Mouse (Mus musculus) stomach, embryonic 16.5 days (tissue): ENCODE data around the gene Rragc. TPM values are rescaled to one million over a fixed set of nuclear protein-coding genes. Genes with fewer than 3 reads are reported as not detected.
A peak's percentile ranks its signal among the peaks of the same experiment; 100 is the strongest.

Experiments
- ATAC-seq: fragments of 200-750 bp; cut with Nextera tagmentation; 2 replicates; pipeline ENCODE4 v1.8.0; 2017; ENCODE audit warnings: moderate number of reproducible peaks, moderate TSS enrichment; ENCODE audit not compliant: insufficient read depth, low FRiP score
- H3K27ac ChIP-seq: fragments of 300-500 bp; sonication (generic); 2 replicates; pipeline ENCODE4 v1.5.1; 2014; ENCODE audit warnings: low read length
- H3K27me3 ChIP-seq: fragments of 300-500 bp; sonication (generic); 2 replicates; pipeline ENCODE4 v1.6.1; 2014; ENCODE audit warnings: low read length, control low read depth, mixed read lengths; ENCODE audit not compliant: control insufficient read depth, insufficient read depth
- H3K36me3 ChIP-seq: fragments of 300-500 bp; sonication (generic); 2 replicates; pipeline ENCODE4 v1.6.1; 2014; ENCODE audit warnings: low read length; ENCODE audit not compliant: control insufficient read depth, insufficient read depth
- H3K4me1 ChIP-seq: fragments of 300-500 bp; sonication (generic); 2 replicates; pipeline ENCODE4 v1.6.1; 2014; ENCODE audit warnings: low read length, control low read depth, mixed read lengths; ENCODE audit not compliant: control insufficient read depth, insufficient read depth
- H3K4me2 ChIP-seq: fragments of 300-500 bp; sonication (generic); 2 replicates; pipeline ENCODE4 v1.6.1; 2014; ENCODE audit warnings: low read depth, low read length, mixed read lengths
- H3K4me3 ChIP-seq: fragments of 300-500 bp; sonication (generic); replicated peaks from 2 replicates; pipeline ENCODE4 v1.5.1; 2014; ENCODE audit warnings: mild to moderate bottlenecking, low read length
- H3K9ac ChIP-seq: fragments of 300-500 bp; sonication (generic); 2 replicates; pipeline ENCODE4 v1.6.1; 2014; ENCODE audit warnings: low read length
- H3K9me3 ChIP-seq: fragments of 300-500 bp; sonication (generic); replicated peaks from 2 replicates; pipeline ENCODE4 v1.6.1; 2016; ENCODE audit warnings: low read length, control low read depth; ENCODE audit not compliant: control insufficient read depth
- WGBS: fragments of 180-500 bp; shearing (Covaris S2); extraction: QIAGEN DNeasy Blood & Tissue Kit; methylation state at CpG from one replicate; pipeline ENCODE4 v1.1.7; 2014; 5-methylcytosine and 5-hydroxymethylcytosine counted together
- polyA plus RNA-seq: library from polyadenylated mRNA; unstranded; fragments of >200 nt; fragmentation: Nextera tagmentation; extraction: Ambion mirVana; gene quantifications from 2 replicates; pipeline ENCODE4 v1.2.1, GENCODE M21; 2015

The Rragc gene
- polyA plus RNA-seq, 1 experiment from 2014 or later = 45.7 TPM

- no peak overlapping the region for H3K4me3 ChIP-seq
- no peak overlapping the region for H3K27ac ChIP-seq
- H3K36me3 ChIP-seq = 0 out of 2 replicates have a peak, but pooled peaks cover 6% of the 10 kb centered on the region
- H3K4me1 ChIP-seq = peaks cover 6% of the 10 kb centered on the region
- H3K9ac ChIP-seq = no peak overlapping the region
- H3K4me2 ChIP-seq = no peak overlapping the region
- H3K27me3 ChIP-seq = no peaks in the 10 kb centered on the region
- H3K9me3 ChIP-seq = no peaks in the 10 kb centered on the region
- no peak for ATAC-seq
- WGBS = 45% methylated on average over 2 of the region's 2 CpGs
These were observed 4.8 kb upstream of the Rragc start for GRCm38 (mm10) chr4:123912431-123912830.

GRCm38 (mm10) chr4:123917548-123918140 lies 398 bp downstream of the Rragc start, which contains the start of gene 4930535I16Rik:
TSS of gene 4930535I16Rik (minus strand) at chr4:123918022.
- H3K27me3 ChIP-seq = no peaks in the 10 kb centered on the region
- H3K4me3 ChIP-seq = peak within 1 kb of the TSS; percentile 99
- peak within 1 kb of the TSS; percentile 76 for H3K4me2 ChIP-seq
- H3K36me3 ChIP-seq = 0 out of 2 replicates have a peak, but pooled peaks cover 6% of the 10 kb centered on the region
- ATAC-seq = peak; percentile 58; the same call in 1 of the 2 replicates
- H3K9me3 ChIP-seq = no peaks in the 10 kb centered on the region
- under 1% methylated on average over 57 of the region's 63 CpGs for WGBS
- peaks cover 16% of the 10 kb centered on the region for H3K4me1 ChIP-seq
- peak within 1 kb of the TSS; percentile 90 for H3K27ac ChIP-seq
- H3K9ac ChIP-seq = peak within 1 kb of the TSS; percentile 97

DNA sequence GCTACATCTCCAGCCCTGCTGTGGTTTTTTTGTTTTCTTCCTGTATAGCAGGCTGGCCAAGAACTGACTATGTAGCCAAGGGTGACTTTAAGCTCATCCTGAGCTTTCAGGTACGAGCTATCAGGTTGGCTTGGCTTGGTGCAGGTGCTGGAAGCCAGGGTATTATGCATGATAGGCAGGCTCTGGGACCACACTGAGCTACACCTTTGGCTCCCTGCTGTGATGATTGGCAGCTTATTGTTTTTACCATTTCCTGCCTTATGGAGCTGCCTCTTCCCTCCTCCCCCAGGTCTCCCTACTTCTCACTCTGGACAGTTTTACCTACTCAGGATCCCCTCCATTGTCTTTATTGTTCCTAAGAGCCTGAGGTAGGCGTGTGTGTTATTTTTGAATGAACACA lies 1.6 kb downstream of the Rragc start:
- H3K4me1 ChIP-seq = peaks cover 16% of the 10 kb centered on the region
- peak overlapping the region; percentile 99 for H3K4me3 ChIP-seq
- ATAC-seq = no peak
- no peaks in the 10 kb centered on the region for H3K9me3 ChIP-seq
- 66% methylated on average over 2 of the region's 2 CpGs for WGBS
- no peak overlapping the region for H3K9ac ChIP-seq
- peak overlapping the region; percentile 76 for H3K4me2 ChIP-seq
- H3K36me3 ChIP-seq = no peaks in the 10 kb centered on the region; the same call in 1 of the 2 replicates
- no peak overlapping the region for H3K27ac ChIP-seq
- H3K27me3 ChIP-seq = no peaks in the 10 kb centered on the region

DNA sequence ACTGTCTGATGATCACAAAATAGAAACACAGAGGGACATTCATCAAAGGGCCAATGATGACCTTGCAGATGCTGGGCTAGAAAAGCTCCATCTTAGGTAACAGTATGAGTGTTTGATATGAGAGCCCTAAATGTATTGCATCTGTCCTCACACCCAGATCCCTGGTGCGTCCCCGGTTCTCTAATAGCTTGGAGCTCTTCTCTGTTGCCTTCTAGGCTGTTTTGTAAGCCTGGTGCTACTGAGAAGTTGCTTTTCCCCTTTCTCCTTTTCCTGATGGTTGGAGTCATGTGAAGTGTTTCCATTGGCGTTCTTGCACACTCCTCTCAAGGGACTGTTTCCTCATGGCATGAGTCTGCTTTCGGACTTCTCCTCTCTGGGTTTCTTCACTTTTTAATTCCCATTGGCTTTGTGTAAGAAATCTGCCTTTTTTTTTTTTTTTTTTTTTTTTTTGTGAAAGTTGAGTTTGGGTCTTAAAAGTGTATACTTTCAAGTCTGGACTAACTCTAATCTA lies 3.9 kb downstream of the Rragc start:
- H3K36me3 ChIP-seq = peaks cover 12% of the 10 kb centered on the region
- peaks cover 12% of the 10 kb centered on the region for H3K4me1 ChIP-seq
- H3K4me2 ChIP-seq = no peak overlapping the region
- H3K27me3 ChIP-seq = no peaks in the 10 kb centered on the region
- WGBS = 79% methylated on average over 4 of the region's 4 CpGs
- no peak for ATAC-seq
- no peak overlapping the region for H3K4me3 ChIP-seq
- no peaks in the 10 kb centered on the region for H3K9me3 ChIP-seq
- H3K9ac ChIP-seq = no peak overlapping the region
- no peak overlapping the region; the same call in 1 of the 2 replicates for H3K27ac ChIP-seq

DNA sequence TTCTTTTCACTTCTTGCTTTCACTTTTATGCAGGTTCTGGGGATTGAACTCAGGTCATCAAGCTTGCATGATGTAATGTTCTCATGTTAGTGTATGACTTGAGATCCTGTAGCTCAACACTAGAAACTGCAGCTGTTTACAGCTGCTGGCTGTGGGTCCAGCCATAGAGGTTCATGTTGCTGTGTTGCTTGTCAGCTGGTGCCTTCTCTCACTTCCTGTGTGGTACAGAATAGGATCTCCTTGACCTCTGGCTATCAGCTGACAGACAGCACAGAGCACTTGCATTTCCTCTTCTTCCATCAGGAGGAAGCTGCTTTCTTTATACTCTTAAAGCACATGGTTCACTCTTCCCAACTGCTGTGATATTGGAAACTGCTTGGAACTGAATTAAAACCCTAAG lies 10.7 kb downstream of the Rragc start:
- Histone ChIP-seq H3K27ac (no peak overlapping the region), H3K9me3 (no peaks in the 10 kb centered on the region), H3K4me3 (no peak overlapping the region), H3K36me3 (peaks cover 44% of the 10 kb centered on the region), H3K27me3 (no peaks in the 10 kb centered on the region), H3K4me1 (no peaks in the 10 kb centered on the region), H3K9ac (no peak overlapping the region), H3K4me2 (no peak overlapping the region)
- no peak for ATAC-seq

DNA sequence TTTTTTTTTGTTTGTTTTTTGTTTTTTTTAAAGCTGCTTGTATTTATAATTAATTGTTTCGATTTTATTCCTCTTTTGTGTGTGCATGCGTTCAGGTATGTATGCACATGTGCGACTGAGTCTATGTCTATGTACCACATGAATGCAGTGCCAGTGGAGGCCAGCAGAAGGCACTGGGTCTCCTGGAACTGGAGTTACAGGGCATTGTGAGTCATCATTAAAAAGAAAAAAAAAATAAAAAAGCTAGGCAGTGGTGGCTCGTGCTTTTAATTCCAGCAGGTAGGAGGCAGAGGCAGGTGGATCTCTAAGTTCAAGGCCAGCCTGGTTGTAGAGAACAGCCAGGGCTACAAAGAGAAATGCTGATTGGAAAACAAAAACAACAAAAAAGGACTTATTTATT lies 12.7 kb downstream of the Rragc start:
- no peaks in the 10 kb centered on the region for H3K9me3 ChIP-seq
- no peak overlapping the region for H3K27ac ChIP-seq
- no peaks in the 10 kb centered on the region for H3K27me3 ChIP-seq
- no peak for ATAC-seq
- no peak overlapping the region for H3K9ac ChIP-seq
- H3K4me3 ChIP-seq = no peak overlapping the region
- peaks cover 42% of the 10 kb centered on the region for H3K36me3 ChIP-seq
- H3K4me2 ChIP-seq = no peak overlapping the region
- 90% methylated on average over 4 of the region's 4 CpGs for WGBS
- H3K4me1 ChIP-seq = no peaks in the 10 kb centered on the region

DNA sequence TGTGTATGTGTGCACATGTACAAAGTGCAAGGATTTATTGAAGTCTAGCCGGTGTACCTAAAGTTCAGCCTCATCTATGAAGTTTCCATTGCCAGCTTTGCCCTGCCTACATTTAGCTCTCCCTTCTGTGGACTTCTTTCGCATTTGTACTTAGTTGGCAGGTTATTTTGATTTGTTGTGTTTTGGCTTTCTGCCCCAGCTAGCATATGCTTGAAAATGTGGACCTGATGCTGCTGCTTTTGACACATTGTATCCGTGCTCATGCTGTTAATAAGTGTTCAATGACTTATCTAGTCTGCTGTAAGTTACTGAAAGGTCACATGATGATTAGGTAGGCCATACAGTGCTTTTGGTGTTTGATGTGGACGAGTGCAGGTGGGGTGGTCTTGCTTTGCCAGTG lies 17.1 kb downstream of the Rragc start:
- Histone ChIP-seq H3K9me3 (no peaks in the 10 kb centered on the region), H3K4me2 (no peak overlapping the region), H3K9ac (no peak overlapping the region), H3K36me3 (peaks cover 32% of the 10 kb centered on the region), H3K4me3 (no peak overlapping the region), H3K27me3 (no peaks in the 10 kb centered on the region), H3K27ac (no peak overlapping the region), H3K4me1 (no peaks in the 10 kb centered on the region)
- WGBS = 81% methylated on average over 4 of the region's 4 CpGs
- ATAC-seq = no peak

GRCm38 (mm10) chr4:123936059-123936458 lies 18.8 kb downstream of the Rragc start:
- no peak for ATAC-seq
- Histone ChIP-seq H3K9ac (no peak overlapping the region), H3K4me3 (no peak overlapping the region), H3K36me3 (peaks cover 21% of the 10 kb centered on the region; the same call in 1 of the 2 replicates), H3K27ac (no peak overlapping the region), H3K9me3 (no peaks in the 10 kb centered on the region), H3K4me2 (no peak overlapping the region), H3K4me1 (no peaks in the 10 kb centered on the region), H3K27me3 (no peaks in the 10 kb centered on the region)
- 91% methylated on average over 7 of the region's 7 CpGs for WGBS

DNA sequence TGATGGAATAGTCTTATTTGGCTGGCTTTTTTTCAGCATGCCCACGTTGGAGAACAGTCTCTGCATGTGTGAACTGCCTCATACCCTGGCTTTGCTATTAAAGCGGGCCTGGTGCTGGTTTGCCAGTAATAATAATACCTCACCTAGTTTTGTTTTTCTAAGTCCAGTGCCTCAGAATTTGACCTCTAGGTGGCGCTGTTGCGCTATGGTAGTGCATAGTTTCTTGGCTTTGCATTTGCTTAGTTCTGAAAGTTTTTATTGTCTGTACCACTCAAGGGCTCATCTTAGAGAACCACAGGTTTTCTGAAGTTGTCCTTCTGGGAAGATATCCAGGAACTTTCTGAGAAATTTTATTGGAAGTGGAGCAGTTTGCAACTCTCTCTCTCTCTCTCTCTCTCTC lies 22.6 kb downstream of the Rragc start:
- Histone ChIP-seq H3K36me3 (peaks cover 13% of the 10 kb centered on the region; the same call in 1 of the 2 replicates), H3K9me3 (no peaks in the 10 kb centered on the region), H3K4me2 (no peak overlapping the region), H3K27ac (no peak overlapping the region), H3K27me3 (no peaks in the 10 kb centered on the region), H3K4me3 (no peak overlapping the region), H3K9ac (no peak overlapping the region), H3K4me1 (no peaks in the 10 kb centered on the region)
- WGBS = 7% methylated on average over 4 of the region's 4 CpGs
- no peak for ATAC-seq
